Mouse (Mus musculus) limb, embryonic 13.5 days (tissue): Measurements from ENCODE around the gene S1pr4. TPM values are rescaled to one million over a fixed set of nuclear protein-coding genes. Genes with fewer than 3 reads are reported as not detected.

Experiments
- ATAC-seq: fragments of 200-750 bp; cut with Nextera tagmentation; 2 replicates; pipeline ENCODE4 v1.8.0; 2017; ENCODE audit warnings: low read depth, moderate number of reproducible peaks, moderate TSS enrichment; ENCODE audit not compliant: low FRiP score
- H3K27ac ChIP-seq: fragments of 300-500 bp; sonication (generic); 2 replicates; pipeline ENCODE4 v1.5.1; 2015; ENCODE audit warnings: inconsistent platforms, mild to moderate bottlenecking, moderate library complexity
- H3K27me3 ChIP-seq: fragments of 300-500 bp; sonication (generic); 2 replicates; pipeline ENCODE4 v1.6.1; 2015; ENCODE audit warnings: mild to moderate bottlenecking, inconsistent platforms
- H3K36me3 ChIP-seq: fragments of 300-500 bp; sonication (generic); 2 replicates; pipeline ENCODE4 v1.6.1; 2015; ENCODE audit warnings: inconsistent platforms, mild to moderate bottlenecking, moderate library complexity
- H3K4me1 ChIP-seq: fragments of 300-500 bp; sonication (generic); 2 replicates; pipeline ENCODE4 v1.6.1; 2015; ENCODE audit warnings: inconsistent platforms
- H3K4me2 ChIP-seq: fragments of 300-500 bp; sonication (generic); replicated peaks from 2 replicates; pipeline ENCODE4 v1.6.1; 2015; ENCODE audit warnings: inconsistent platforms, mild to moderate bottlenecking, moderate library complexity
- H3K4me3 ChIP-seq: fragments of 300-500 bp; sonication (generic); 2 replicates; pipeline ENCODE4 v1.5.1; 2015; ENCODE audit warnings: moderate library complexity, mild to moderate bottlenecking, inconsistent platforms
- H3K9ac ChIP-seq: fragments of 300-500 bp; sonication (generic); 2 replicates; pipeline ENCODE4 v1.6.1; 2015; ENCODE audit warnings: mild to moderate bottlenecking, inconsistent platforms
- H3K9me3 ChIP-seq: fragments of 300-500 bp; sonication (generic); 2 replicates; pipeline ENCODE4 v1.6.1; 2016; ENCODE audit warnings: inconsistent platforms
- WGBS: fragments of 180-500 bp; shearing (Covaris S2); methylation state at CpG from one replicate; pipeline ENCODE4 v1.1.7; 2015; 5-methylcytosine and 5-hydroxymethylcytosine counted together
- polyA plus RNA-seq: library from polyadenylated mRNA; unstranded; fragments of >200 nt; fragmentation: Nextera tagmentation; extraction: Ambion mirVana; gene quantifications from 2 replicates; pipeline ENCODE4 v1.2.1, GENCODE M21; 2015

Gene S1pr4
- polyA plus RNA-seq, 1 experiment from 2014 or later, result 0.53 TPM

- no peaks in the 10 kb centered on the region for H3K9me3 ChIP-seq
- ATAC-seq, result no peak
- 51% methylated on average over 8 of the region's 8 CpGs for WGBS
- no peak overlapping the region for H3K27ac ChIP-seq
- no peak overlapping the region for H3K4me2 ChIP-seq
- no peaks in the 10 kb centered on the region for H3K36me3 ChIP-seq
- no peak overlapping the region for H3K9ac ChIP-seq
- no peak overlapping the region for H3K4me3 ChIP-seq
- no peaks in the 10 kb centered on the region for H3K4me1 ChIP-seq
- H3K27me3 ChIP-seq, result peaks cover 14% of the 10 kb centered on the region
Observed at GRCm38 (mm10) chr10:81517227-81517626, 17.3 kb upstream of the S1pr4 start.

GRCm38 (mm10) chr10:81513798-81514197, 13.9 kb upstream of the S1pr4 start:
- H3K27ac ChIP-seq, result no peak overlapping the region
- WGBS, result 90% methylated on average over 5 of the region's 5 CpGs
- no peaks in the 10 kb centered on the region for H3K4me1 ChIP-seq
- peaks cover 26% of the 10 kb centered on the region for H3K27me3 ChIP-seq
- no peak overlapping the region for H3K4me2 ChIP-seq
- no peaks in the 10 kb centered on the region for H3K9me3 ChIP-seq
- no peaks in the 10 kb centered on the region for H3K36me3 ChIP-seq
- H3K4me3 ChIP-seq, result no peak overlapping the region
- H3K9ac ChIP-seq, result no peak overlapping the region
- no peak for ATAC-seq

GRCm38 (mm10) chr10:81510246-81510810, 10.4 kb upstream of the S1pr4 start:
- no peak for ATAC-seq
- 83% methylated on average over 14 of the region's 14 CpGs for WGBS

GRCm38 (mm10) chr10:81507691-81508489, 8.0 kb upstream of the S1pr4 start:
- no peak overlapping the region for H3K27ac ChIP-seq
- H3K27me3 ChIP-seq, result peaks cover 28% of the 10 kb centered on the region
- no peak overlapping the region for H3K9ac ChIP-seq
- WGBS, result 77% methylated on average over 13 of the region's 13 CpGs
- no peaks in the 10 kb centered on the region for H3K9me3 ChIP-seq
- ATAC-seq, result no peak
- H3K4me3 ChIP-seq, result no peak overlapping the region
- no peaks in the 10 kb centered on the region for H3K4me1 ChIP-seq
- no peak overlapping the region for H3K4me2 ChIP-seq
- H3K36me3 ChIP-seq, result no peaks in the 10 kb centered on the region

More at GRCm38 (mm10) chr10:81510246-81510810, 10.4 kb upstream of the S1pr4 start:
- no peaks in the 10 kb centered on the region for H3K36me3 ChIP-seq
- H3K9me3 ChIP-seq, result no peaks in the 10 kb centered on the region
- no peak overlapping the region for H3K4me3 ChIP-seq
- H3K4me1 ChIP-seq, result no peaks in the 10 kb centered on the region
- no peak overlapping the region for H3K9ac ChIP-seq
- no peak overlapping the region for H3K27ac ChIP-seq
- no peak overlapping the region for H3K4me2 ChIP-seq
- peaks cover 22% of the 10 kb centered on the region for H3K27me3 ChIP-seq

GRCm38 (mm10) chr10:81507095-81507494, 7.2 kb upstream of the S1pr4 start:
- ATAC-seq, result no peak
- Histone ChIP-seq H3K9me3 (no peaks in the 10 kb centered on the region), H3K36me3 (no peaks in the 10 kb centered on the region), H3K4me3 (no peak overlapping the region), H3K27me3 (peaks cover 24% of the 10 kb centered on the region), H3K4me1 (no peaks in the 10 kb centered on the region), H3K27ac (no peak overlapping the region), H3K9ac (no peak overlapping the region), H3K4me2 (no peak overlapping the region)
- WGBS, result 36% methylated on average over 6 of the region's 6 CpGs

- Histone ChIP-seq H3K36me3 (no peaks in the 10 kb centered on the region), H3K27ac (no peak overlapping the region), H3K27me3 (peaks cover 14% of the 10 kb centered on the region), H3K4me3 (no peak overlapping the region), H3K9me3 (no peaks in the 10 kb centered on the region), H3K4me1 (no peaks in the 10 kb centered on the region), H3K9ac (no peak overlapping the region), H3K4me2 (no peak overlapping the region)
- 65% methylated on average over 15 of the region's 15 CpGs for WGBS
- no peak for ATAC-seq
Observed at GRCm38 (mm10) chr10:81505016-81505664, 5.2 kb upstream of the S1pr4 start.

- Histone ChIP-seq H3K27me3 (peaks cover 14% of the 10 kb centered on the region), H3K27ac (no peak overlapping the region), H3K4me3 (peak overlapping the region; percentile 38), H3K36me3 (no peaks in the 10 kb centered on the region), H3K9me3 (no peaks in the 10 kb centered on the region), H3K9ac (peak overlapping the region; percentile 53; the same call in 1 of the 2 replicates), H3K4me2 (peak overlapping the region; percentile 70), H3K4me1 (no peaks in the 10 kb centered on the region)
- 9% methylated on average over 36 of the region's 36 CpGs for WGBS
- ATAC-seq, result peak; percentile 15; the same call in 1 of the 2 replicates
Observed at GRCm38 (mm10) chr10:81502658-81503057, 2.7 kb upstream of the S1pr4 start.

- ATAC-seq, result no peak
- Histone ChIP-seq H3K9me3 (no peaks in the 10 kb centered on the region), H3K4me3 (no peak overlapping the region), H3K36me3 (no peaks in the 10 kb centered on the region), H3K4me2 (no peak overlapping the region), H3K27ac (no peak overlapping the region), H3K4me1 (no peaks in the 10 kb centered on the region), H3K9ac (no peak overlapping the region), H3K27me3 (peaks cover 14% of the 10 kb centered on the region)
- 83% methylated on average over 5 of the region's 5 CpGs for WGBS
Observed at GRCm38 (mm10) chr10:81501863-81502262, 1.9 kb upstream of the S1pr4 start.

- H3K27ac ChIP-seq, result no peak overlapping the region
Observed at GRCm38 (mm10) chr10:81499250-81499901, 556 bp downstream of the S1pr4 start.

GRCm38 (mm10) chr10:81498316-81499249, 1.3 kb downstream of the S1pr4 start:
- H3K9me3 ChIP-seq, result no peaks in the 10 kb centered on the region
- WGBS, result 85% methylated on average over 38 of the region's 38 CpGs

More at GRCm38 (mm10) chr10:81499250-81499901, 556 bp downstream of the S1pr4 start:
- ATAC-seq, result no peak
- Histone ChIP-seq H3K9ac (0 out of 2 replicates have a peak overlapping the region, but pooled peaks have one; percentile 19), H3K9me3 (no peaks in the 10 kb centered on the region), H3K27me3 (peaks cover 14% of the 10 kb centered on the region), H3K4me3 (no peak overlapping the region), H3K4me2 (no peak overlapping the region), H3K36me3 (no peaks in the 10 kb centered on the region), H3K4me1 (peaks cover 12% of the 10 kb centered on the region)
- WGBS, result 76% methylated on average over 23 of the region's 23 CpGs

More at GRCm38 (mm10) chr10:81498316-81499249, 1.3 kb downstream of the S1pr4 start:
- Histone ChIP-seq H3K27ac (no peak overlapping the region), H3K9ac (0 out of 2 replicates have a peak overlapping the region, but pooled peaks have one; percentile 19), H3K4me1 (peaks cover 17% of the 10 kb centered on the region), H3K36me3 (peaks cover under 1% of the 10 kb centered on the region; the same call in 1 of the 2 replicates), H3K27me3 (peaks cover 8% of the 10 kb centered on the region), H3K4me3 (no peak overlapping the region), H3K4me2 (no peak overlapping the region)
- no peak for ATAC-seq
